Mouse (Mus musculus) ES-Bruce4 (cell line): Measurements from ENCODE around the gene Slc9a9.

Source experiments
- EP300 ChIP-seq: IDR thresholded peaks from 2 replicates; pipeline ENCODE4 v1.6.1; 2011; ENCODE audit warnings: low read depth, low read length; ENCODE audit not compliant: insufficient read depth
- POLR2A ChIP-seq: IDR thresholded peaks from one replicate; pipeline ENCODE4 v1.8.1; 2011; ENCODE audit warnings: low read length; ENCODE audit not compliant: insufficient read depth

- TF ChIP-seq EP300 (no peak), POLR2A (no peak)
These were observed 181.8 kb downstream of the Slc9a9 start for GRCm38 (mm10) chr9:94851550-94851949.
